Mouse (Mus musculus): ENCODE measurements at regions not wholly inside any gene's neighbourhood (a gene's known extent, or its start where the extent isn't known, plus 50 kb on each side); places are given as distances from the start of the nearest gene placed in this dataset.
A peak's percentile ranks its signal among the peaks of the same experiment; 100 is the strongest.
"Not testable (repeated sequence)": the region's sequence is repeated elsewhere in the genome, so short reads cannot be mapped to it uniquely, and the experiment has no call there.

DNA sequence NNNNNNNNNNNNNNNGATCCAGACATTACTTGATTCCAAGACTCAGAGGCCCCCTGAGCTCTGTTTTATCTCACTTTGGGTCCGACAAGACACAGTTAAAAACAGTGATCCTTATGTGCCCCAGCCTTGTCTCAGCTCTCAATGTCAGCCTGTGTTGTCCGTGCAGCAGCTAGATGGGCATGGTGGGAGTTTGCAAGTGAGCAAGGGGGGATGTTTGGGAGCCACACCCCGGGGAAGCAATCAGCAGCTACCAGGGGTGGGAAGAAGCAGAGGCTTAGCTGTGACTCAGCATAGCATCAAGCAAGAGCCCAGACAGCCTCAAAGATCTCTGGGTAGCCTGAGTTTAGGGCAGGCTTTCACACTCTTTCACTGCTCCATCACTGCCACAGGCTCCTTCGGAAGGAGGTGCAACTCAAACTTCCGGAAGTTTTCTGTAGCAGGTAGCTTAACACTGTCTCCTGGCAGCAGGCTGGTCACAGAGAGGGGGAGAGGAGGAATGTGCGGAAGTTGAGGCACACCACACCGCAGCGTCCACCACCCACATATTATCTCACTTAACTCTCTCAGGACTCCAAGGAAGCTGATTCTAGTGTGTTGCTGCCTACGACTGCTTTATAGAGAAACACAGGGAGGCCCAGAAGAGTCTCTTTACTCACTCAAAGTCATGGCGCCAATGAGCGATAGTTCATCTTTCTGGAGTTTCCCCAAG lies 80.2 kb upstream of the Defb33 start:
- peak; percentile 8 to 11 for DNase-seq (ENCODE audit: low spot score in 2 of 2)

- peak in 1 of 2 experiments; percentile 4 for DNase-seq (ENCODE audit: low spot score in 2 of 2)
These were observed 79.0 kb upstream of the Defb33 start for GRCm38 (mm10) chr8:20813493-20813892.

DNA sequence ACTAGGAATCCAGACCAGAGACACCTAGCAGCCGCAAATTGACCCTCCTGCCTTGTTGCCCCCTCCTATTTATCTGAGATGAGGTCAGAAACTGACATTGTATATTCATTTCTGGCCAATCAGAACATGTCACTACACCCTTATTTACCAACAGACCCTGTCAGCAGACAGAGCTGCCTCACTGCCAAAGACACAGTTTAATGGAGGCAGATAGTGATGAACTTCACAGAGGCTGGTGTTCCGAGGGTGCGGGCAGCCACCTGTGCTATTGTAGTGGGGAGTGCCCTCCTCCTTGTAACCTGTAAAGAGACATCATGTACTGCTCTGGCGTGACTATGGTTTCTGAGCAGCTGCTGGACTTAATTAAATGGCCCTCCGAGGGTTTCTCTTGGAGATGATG lies 70.0 kb upstream of the Defb33 start:
- DNase-seq (ENCODE audit: low spot score in 2 of 2), result peak; percentile 27 to 39

DNA sequence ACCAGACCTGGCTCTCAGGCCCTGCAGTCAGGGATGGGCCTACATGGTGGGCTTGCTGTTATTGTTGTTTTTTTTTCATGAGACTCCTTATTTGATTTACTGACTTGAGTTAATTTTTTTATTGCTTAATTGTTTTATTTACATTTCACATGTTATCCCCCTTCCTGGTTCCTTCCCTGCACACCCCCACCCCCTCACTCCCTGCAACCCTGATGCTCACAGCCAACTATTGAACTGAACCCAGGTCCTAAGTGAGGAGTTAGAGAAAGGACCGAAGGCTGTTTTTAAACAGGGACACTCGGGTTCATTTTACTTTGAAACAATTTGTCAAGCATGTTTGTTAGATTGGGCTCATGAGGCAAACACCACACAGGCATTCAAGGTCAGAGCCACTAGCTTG lies 69.2 kb upstream of the Defb33 start:
- DNase-seq (ENCODE audit: low spot score in 2 of 2), result not testable (repeated sequence)

- DNase-seq (ENCODE audit: low spot score in 2 of 2), result not testable (repeated sequence)
These were observed 53.0 kb upstream of the Defb33 start for GRCm38 (mm10) chr8:20839481-20839880.

All from frontal cortex, postnatal 10 days (tissue).